Mouse (Mus musculus) liver, embryonic 14.5 days (tissue): ENCODE results near the gene Adgrl2.

Experiments
- CTCF ChIP-seq: IDR thresholded peaks from 2 replicates; pipeline ENCODE4 v1.5.1; 2016; ENCODE audit warnings: antibody characterized with exemption, low read depth, control low read depth
- EP300 ChIP-seq: IDR thresholded peaks from 2 replicates; pipeline ENCODE4 v1.6.1; 2016; ENCODE audit warnings: antibody characterized with exemption, low read depth

- no peak for TF ChIP-seq CTCF
- no peak for TF ChIP-seq EP300
Observed at GRCm38 (mm10) chr3:148905906-148906779, 84.2 kb downstream of the Adgrl2 start.
